Mouse (Mus musculus) lung, adult 2 months (tissue): ENCODE data around the gene Grin3a.

Experiments
- CTCF ChIP-seq: fragments of 200-500 bp; IDR thresholded peaks from 2 replicates; pipeline ENCODE4 v1.5.1; 2011; ENCODE audit warnings: mild to moderate bottlenecking, low read length, control low read depth; ENCODE audit not compliant: insufficient read depth
- POLR2A ChIP-seq: fragments of 200-500 bp; IDR thresholded peaks from 2 replicates; pipeline ENCODE4 v1.6.1; 2011; ENCODE audit warnings: low read depth, mild to moderate bottlenecking, control low read depth, low read length, borderline replicate concordance; ENCODE audit errors: extremely low read depth

DNA sequence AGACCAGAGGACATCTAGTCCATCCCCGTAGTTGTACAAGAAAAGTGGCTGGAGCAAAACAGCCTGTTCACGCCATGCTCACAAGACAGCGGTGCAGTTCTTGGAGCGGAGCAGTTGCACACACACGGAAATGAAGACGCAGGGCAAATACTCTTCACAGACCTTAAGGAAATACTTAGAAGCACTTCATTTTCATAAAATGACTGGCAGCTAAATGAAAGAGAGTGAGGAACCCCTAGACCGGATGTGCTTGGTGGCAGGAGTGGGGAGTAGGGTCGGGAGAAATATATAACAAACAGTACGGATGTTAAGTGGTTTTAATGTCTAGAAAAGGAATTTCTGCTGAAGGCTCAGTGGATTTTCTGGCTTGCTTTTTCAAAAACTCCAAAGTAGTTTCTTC is 183.9 kb downstream of the Grin3a start:
- no peak for TF ChIP-seq CTCF
- no peak for TF ChIP-seq POLR2A
